Mouse (Mus musculus): ENCODE data around the gene Eva1c. TPM values are rescaled to one million over a fixed set of nuclear protein-coding genes. Genes with fewer than 3 reads are reported as not detected.

Eva1c gene
- total and polyA plus RNA-seq, 3 experiments = not detected

GRCm38 (mm10) chr16:90832495-90832894 is 6.0 kb downstream of the Eva1c start:
- H3K27me3 ChIP-seq (replicated peaks) = peaks cover 22% of the 10 kb centered on the region
- H3K9me3 ChIP-seq (replicated peaks; ENCODE audit: low read length) = peaks cover 10% of the 10 kb centered on the region
- dilution Hi-C loops (cut with MboI; ENCODE audit: extremely low pct_ligation_motif_present, extremely low pct_unique_long_range_greater_than_20kb, low sequenced_read_pairs) (no loop called here), in situ Hi-C loops (cut with MboI; ENCODE audit: low pct_ligation_motif_present, low pct_unique_long_range_greater_than_20kb, low sequenced_read_pairs) (no loop called here)
- no peak for TF ChIP-seq MEF2A (IDR thresholded peaks at IDR 0.05; ENCODE audit: borderline replicate concordance, low read depth, low read length)
- no peak for TF ChIP-seq HCFC1 (IDR thresholded peaks at IDR 0.05; ENCODE audit: low read depth, low read length)
- no peak for TF ChIP-seq UBTF (IDR thresholded peaks at IDR 0.05; ENCODE audit: low read depth, low read length)
- TF ChIP-seq ZKSCAN1 (IDR thresholded peaks at IDR 0.05; ENCODE audit: borderline replicate concordance, low read depth, low read length) = no peak
- TF ChIP-seq BHLHE40 (IDR thresholded peaks at IDR 0.05; ENCODE audit: low read depth, low read length) = no peak
- TF ChIP-seq RCOR1 (conservative IDR thresholded peaks at IDR 0.05; ENCODE audit: low read depth, low read length) = no peak
- no peak for TF ChIP-seq CHD1 (IDR thresholded peaks at IDR 0.05; ENCODE audit: low read depth, low read length)
- TF ChIP-seq TBP (conservative IDR thresholded peaks at IDR 0.05; ENCODE audit: low read depth, low read length) = no peak
- no peak for TF ChIP-seq MAZ (IDR thresholded peaks at IDR 0.05; ENCODE audit: low read depth, low read length)
- TF ChIP-seq SMC3 (IDR thresholded peaks at IDR 0.05; ENCODE audit: low read depth, low read length) = no peak
- TF ChIP-seq KAT2A (IDR thresholded peaks at IDR 0.05; ENCODE audit: insufficient replicate concordance, low read length) = no peak
- no peak for TF ChIP-seq ELF1 (IDR thresholded peaks at IDR 0.05; ENCODE audit: low read depth, low read length)
- TF ChIP-seq MAFK (IDR thresholded peaks at IDR 0.05; ENCODE audit: insufficient replicate concordance, low read length) = no peak
- no peak for TF ChIP-seq GABPA (IDR thresholded peaks at IDR 0.05; ENCODE audit: insufficient replicate concordance, low read depth, low read length)
- TF ChIP-seq USF1 (IDR thresholded peaks at IDR 0.05; ENCODE audit: low read depth, low read length) = no peak
- no peak for TF ChIP-seq NRF1 (IDR thresholded peaks at IDR 0.05; ENCODE audit: low read depth, low read length)
- H3K79me2 ChIP-seq (replicated peaks; ENCODE audit: control insufficient read depth, extremely low read depth, insufficient read depth, poor library complexity, severe bottlenecking) = no peaks in the 10 kb centered on the region
- no peak for DNase-seq (ENCODE audit: extremely low read depth)
- H3K4me1 ChIP-seq (ENCODE audit: control insufficient read depth in 1 of 2, insufficient read depth in 2 of 2) = no peaks in the 10 kb centered on the region
- H3K9ac ChIP-seq (ENCODE audit: insufficient read depth, low read depth) = no peak overlapping the region
- H3K27ac ChIP-seq (ENCODE audit: insufficient read depth, low read depth) = no peak overlapping the region
- no peak overlapping the region for H3K4me3 ChIP-seq (replicated peaks in 1 of 3; ENCODE audit: low read depth in 2 of 3, low read length in 2 of 3, poor library complexity in 1 of 3)
- no peaks in the 10 kb centered on the region for H3K36me3 ChIP-seq (replicated peaks in 1 of 2; ENCODE audit: control insufficient read depth in 1 of 2, insufficient read depth in 1 of 2, low read length in 1 of 2)
- no peak overlapping the region for H3K4me2 ChIP-seq (ENCODE audit: insufficient read depth, low read depth, poor library complexity, severe bottlenecking)

DNA sequence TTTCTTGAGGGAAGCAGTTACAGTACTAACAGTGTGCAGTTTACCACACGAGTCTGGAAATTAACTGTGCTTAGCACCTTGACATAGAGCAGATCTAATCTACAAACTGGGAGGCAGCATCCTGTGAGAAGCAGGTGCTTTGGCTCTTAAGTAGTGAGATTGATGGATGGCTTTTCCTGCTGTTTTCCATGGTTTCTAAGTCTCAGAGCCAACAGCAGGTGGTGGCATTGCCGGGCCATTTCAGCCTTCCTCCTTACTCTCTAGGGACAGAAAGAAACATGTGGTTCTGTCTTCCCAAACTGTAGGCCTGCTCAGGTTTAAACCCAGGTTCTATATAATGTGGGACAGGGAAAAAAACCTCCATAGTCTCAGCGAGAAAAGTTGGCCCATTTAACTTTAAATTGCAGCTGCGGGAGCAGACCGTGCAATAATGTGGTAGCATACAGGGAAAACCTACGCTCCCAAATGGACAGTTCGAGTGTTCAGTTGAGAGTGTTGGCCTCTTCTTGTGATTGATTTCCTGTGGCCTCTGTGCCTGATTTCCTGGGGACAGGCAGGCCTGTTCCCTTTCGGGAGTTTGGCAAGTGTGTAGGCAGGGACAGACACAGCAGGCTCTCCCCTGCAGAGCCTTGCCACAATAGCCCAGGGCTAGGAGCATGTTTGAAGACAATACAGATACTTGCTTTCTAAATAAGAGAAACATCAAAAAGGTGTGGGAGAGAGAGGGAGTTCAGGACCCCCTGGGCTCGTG is 6.7 kb downstream of the Eva1c start:
- Histone ChIP-seq H3K36me3 (replicated peaks in 1 of 2; ENCODE audit: control insufficient read depth in 1 of 2, insufficient read depth in 1 of 2, low read length in 1 of 2) (no peaks in the 10 kb centered on the region), H3K27me3 (replicated peaks) (peaks cover 28% of the 10 kb centered on the region), H3K4me3 (replicated peaks in 1 of 3; ENCODE audit: low read depth in 2 of 3, low read length in 2 of 3, poor library complexity in 1 of 3) (no peak overlapping the region), H3K9me3 (replicated peaks; ENCODE audit: low read length) (peaks cover 10% of the 10 kb centered on the region), H3K27ac (ENCODE audit: insufficient read depth, low read depth) (no peak overlapping the region), H3K4me1 (ENCODE audit: control insufficient read depth in 1 of 2, insufficient read depth in 2 of 2) (peaks cover 0 to 1% of the 10 kb centered on the region in 2 experiments; a peak in 1 of 4 replicates), H3K79me2 (replicated peaks; ENCODE audit: control insufficient read depth, extremely low read depth, insufficient read depth, poor library complexity, severe bottlenecking) (no peaks in the 10 kb centered on the region), H3K4me2 (ENCODE audit: insufficient read depth, low read depth, poor library complexity, severe bottlenecking) (no peak overlapping the region), H3K9ac (ENCODE audit: insufficient read depth, low read depth) (no peak overlapping the region)
- in situ Hi-C loops (cut with MboI; ENCODE audit: low pct_ligation_motif_present, low pct_unique_long_range_greater_than_20kb, low sequenced_read_pairs) = no loop called here
- dilution Hi-C loops (cut with MboI; ENCODE audit: extremely low pct_ligation_motif_present, extremely low pct_unique_long_range_greater_than_20kb, low sequenced_read_pairs) = no loop called here
- TF ChIP-seq EP300 (IDR thresholded peaks at IDR 0.05; ENCODE audit: low read length) = no peak
- no peak for TF ChIP-seq CHD1 (IDR thresholded peaks at IDR 0.05; ENCODE audit: low read depth, low read length)
- DNase-seq (ENCODE audit: extremely low read depth) = no peak
